Mouse (Mus musculus): ENCODE measurements at regions not wholly inside any gene's neighbourhood (a gene's known extent, or its start where the extent isn't known, plus 50 kb on each side); places are given as distances from the start of the nearest gene placed in this dataset.
"Not testable (repeated sequence)": the region's sequence is repeated elsewhere in the genome, so short reads cannot be mapped to it uniquely, and the experiment has no call there.

DNA sequence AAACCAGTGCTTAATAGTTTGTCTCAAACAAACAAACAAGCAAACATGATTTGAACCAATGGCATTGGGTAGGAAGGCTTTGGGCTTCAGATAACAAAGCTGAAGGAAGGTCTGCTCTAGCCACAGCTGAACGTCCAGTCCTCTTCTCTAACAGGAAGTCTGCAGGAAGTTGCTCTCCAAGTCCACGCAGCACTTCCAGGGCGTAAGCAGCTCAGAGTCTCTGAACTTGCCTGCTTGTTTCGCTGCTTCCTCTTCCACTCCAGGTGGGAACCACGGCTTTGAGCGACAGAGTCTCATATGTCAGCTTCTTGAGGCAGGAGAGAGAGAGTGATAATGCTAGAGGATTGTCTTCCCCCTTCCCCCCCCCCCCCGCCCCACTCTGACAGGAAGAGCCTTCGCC is 123.6 kb downstream of the Tnfrsf21 start:
- no peak for DNase-seq

DNA sequence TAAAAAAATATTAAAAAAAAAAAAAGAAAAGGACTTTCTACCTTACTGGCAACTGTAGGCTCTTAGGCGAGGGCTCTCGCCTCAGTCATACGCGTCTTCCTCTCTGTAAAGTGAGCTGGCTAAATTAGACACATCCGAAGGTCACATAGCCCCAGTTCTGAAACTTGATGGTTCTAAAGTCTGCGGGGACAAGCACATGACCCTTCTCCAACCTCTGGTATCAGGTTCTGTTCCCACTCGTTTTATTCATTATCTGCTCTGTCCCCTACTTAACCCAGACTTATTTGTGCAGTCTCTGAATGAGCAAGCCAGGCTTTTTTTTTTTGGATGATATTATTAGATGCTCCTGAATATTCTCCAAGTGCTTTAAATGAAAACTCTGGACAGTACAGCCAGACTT is 125.4 kb downstream of the Tnfrsf21 start:
- DNase-seq, result no peak

DNA sequence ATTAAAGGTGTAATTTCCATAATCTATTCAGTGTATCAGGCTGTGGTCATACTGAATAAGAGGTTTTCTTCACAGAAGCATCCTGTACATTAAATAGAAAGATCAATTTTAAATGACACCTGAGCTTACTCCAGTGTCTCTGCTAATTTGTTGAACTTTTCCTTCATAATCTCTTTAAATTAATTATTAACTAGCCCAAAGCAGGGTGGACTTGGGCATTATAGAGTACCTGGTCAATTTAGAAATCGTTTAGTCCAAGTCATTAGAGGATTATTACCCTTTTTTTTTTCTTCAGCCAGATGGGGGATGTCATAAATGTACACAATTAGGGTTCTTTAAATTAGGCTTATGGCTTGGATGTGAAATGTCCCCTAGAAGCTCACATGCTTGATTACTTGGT is 124.4 kb upstream of the Adgrf1 start:
- no peak for DNase-seq

DNA sequence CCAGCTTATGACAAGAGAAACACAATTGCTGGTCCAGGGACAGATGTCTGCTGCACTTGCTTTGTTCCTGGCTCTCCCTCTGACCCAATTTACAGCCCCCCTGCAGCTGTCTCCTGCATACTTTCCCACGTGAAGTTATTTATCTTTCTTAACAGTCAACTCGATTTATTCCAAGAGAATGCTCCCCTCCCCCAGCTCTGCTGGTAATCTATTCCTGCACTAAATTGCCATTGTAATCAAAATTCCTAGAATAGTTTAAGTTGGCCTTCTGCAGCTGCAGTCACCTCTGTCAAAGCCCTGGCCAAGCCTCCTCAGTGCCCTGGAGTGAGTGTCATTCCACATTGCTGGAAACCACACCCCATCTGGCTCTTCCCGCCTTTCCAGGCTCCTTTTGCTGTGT is 122.2 kb upstream of the Adgrf1 start:
- DNase-seq, result no peak

DNA sequence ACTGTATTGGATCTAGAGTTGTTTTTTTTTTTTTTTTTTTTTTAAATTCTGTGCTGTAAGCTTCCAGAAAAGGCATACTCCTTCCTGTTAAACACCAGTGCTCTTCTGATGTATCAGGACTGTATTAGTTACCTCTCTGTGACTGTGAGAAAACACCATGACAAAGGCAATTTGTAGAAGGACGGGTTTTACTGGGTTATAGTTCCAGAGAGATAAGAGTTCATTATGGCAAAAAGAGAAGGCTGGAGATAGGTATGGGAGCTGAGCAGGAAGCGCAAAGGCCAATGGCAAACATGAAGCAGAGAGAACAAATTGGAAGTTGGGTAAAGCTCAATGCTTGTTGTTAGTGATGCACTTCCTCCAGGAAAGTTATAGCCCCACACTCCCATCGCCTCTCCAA is 117.5 kb upstream of the Adgrf1 start:
- no peak for DNase-seq

DNA sequence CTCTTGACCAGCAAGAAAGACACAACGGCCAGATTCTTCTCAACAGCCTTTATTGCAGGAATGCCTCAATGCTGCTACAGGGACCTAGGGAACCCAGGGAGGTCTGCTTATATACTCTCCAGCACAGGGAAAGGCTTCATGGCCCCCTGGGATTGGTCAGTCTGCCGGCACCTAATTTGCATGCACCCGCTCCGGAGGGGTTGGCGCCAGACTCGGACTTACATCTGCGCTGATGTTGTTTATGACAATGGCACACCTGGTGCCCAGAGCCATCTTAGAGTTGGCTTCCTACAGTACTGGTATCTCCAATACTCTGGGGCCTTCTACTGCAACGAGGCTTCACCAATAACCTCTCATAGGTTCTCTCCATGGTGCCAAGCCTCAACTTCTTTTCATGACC is 114.9 kb upstream of the Adgrf1 start:
- DNase-seq, result not testable (repeated sequence)

DNA sequence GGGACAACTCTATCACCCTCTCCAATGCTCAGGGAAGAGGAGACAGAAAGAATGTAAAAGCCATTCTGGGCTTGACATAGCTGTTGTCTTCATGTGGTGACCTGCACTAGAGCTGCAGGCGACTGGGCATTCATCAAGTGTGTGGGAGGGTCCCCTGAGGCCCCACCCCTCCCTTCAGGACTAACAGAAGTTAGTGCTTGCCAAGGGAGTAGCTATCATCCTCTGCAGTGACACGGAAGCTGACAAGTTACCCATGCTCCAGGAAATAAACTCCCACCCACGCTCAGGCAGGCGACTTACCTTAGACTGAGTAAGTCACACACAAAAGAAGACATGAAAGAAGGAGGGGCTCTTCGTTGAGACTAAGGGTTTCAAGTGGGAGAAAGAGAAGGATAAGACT is 114.0 kb upstream of the Adgrf1 start:
- no peak for DNase-seq

DNA sequence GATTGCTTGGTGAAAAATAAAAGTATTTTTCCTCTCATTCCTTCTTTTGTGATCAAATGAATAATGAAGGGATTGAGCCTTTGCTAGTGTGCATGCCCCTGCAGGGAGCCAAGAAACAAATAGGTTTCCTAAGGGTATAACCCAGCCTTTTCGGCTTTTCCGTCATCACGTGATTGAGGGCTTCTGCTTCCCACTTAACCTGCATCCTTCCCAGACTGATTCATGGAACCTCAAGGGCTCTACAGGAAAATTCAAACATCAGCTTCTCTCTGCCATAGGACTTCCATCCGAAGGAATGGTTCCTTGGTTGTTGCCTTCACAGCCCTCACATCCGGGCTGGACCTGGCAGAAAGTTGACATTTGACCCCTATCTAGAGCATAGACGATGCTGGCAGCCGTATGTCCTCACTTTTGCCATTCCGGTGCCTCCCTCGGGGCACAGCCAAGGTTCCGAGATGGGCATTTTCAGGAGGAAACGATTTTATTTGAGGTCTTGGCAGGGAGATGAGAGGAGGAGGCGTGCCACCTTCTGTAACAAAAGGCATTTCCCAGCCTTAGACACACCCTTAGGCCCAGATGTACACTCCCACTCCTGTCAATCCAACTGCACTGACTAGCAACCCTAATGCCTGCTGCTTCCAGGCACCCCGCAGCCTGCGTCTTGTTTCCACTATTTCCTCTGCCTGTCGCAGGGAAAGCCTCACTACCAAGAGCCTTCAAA is 112.2 kb upstream of the Adgrf1 start:
- peak; percentile 18 for DNase-seq

DNA sequence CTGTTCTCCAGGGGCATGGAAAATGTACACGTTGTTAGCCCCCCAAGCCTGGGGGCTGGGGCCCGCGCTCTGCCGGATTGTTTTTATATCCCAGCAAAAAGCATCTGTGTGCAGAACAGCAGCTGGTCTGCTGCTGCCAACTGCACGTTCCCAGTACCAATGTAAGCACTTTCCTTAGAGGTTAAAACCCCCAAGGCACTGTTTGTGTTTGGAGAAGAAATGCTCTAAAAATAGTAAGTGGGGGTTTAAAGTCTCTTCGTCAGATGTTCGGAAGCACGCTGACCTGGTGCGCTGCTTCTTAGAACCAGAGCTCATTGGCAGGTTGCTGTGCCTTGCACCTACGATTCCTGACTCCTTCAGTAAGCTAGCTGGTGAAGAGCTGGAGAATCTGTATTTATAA is 111.4 kb upstream of the Adgrf1 start:
- DNase-seq, result no peak

DNA sequence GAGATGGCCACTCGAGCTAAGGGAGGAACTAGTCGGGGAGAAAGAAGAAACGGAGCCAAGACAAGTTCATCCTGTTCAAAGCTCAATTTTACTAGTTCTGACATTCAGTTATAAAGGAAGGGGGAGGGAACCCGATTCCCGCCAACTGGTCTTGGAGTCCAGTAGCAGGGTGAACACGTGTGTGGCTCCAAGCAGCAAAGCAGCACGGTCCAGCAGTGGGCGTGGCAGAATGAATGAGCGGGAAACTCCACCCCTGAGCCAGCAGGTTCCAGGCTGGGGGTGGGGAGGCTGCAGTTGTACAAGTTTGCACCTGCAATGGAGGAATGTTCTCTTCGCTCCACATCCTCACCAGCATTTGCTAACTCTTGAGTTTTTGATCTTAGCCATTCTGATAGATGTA is 108.8 kb upstream of the Adgrf1 start:
- not testable (repeated sequence) for DNase-seq

DNA sequence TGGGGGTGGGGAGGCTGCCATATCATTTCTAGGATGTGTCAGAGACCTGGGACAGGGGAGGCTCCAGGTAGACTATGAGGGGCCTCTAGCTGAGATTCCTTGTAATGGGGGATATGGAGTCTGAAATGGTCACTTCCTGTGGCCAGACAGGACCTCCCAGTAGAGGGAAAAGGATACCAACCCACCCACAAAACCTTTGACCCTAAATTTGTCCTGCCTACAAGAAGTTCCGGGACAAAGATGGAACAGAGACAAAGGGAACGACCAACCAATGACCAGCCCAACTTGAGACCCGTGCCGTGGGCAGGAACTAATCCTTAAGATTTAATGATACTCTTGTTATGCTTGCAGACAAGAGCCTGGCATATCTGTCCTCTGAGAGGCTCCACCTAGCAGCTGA is 107.0 kb upstream of the Adgrf1 start:
- no peak for DNase-seq

DNA sequence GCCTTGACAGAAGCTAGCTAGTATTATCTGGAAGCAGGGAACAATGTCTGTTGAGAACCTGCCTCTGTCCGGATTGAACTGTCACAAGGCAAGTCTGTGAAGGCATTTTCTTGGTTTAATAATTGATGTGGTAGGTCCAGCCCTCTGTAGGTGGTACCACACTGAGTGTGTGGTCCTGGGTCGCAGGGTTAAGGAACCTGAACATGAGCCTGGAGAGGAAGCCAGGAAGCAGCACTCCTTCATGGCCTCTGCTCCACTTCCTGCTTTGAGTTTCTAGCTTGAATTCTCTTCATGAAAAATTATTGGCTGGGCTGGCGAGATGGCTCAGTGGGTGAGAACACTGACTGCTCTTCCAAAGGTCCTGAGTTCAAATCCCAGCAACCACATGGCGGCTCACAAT is 104.0 kb upstream of the Adgrf1 start:
- DNase-seq, result no peak

DNA sequence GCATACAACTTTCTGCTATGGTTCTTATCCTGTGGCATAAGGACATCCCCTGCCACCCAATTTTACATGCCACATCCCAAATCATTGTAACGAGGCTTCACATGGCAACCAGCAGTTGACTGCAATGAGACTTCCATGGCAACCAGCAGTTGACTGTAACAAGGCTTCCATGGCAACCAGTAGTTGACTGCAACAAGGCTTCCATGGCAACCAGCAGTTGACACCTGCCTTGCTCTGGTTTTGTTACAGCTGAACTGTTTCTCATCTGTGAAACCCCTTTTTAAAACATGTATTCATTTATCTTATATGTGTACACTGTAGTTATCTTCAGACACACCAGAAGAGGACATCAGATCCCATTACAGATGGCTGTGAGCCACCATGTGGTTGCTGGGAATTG is 100.7 kb upstream of the Adgrf1 start:
- no peak for DNase-seq

DNA sequence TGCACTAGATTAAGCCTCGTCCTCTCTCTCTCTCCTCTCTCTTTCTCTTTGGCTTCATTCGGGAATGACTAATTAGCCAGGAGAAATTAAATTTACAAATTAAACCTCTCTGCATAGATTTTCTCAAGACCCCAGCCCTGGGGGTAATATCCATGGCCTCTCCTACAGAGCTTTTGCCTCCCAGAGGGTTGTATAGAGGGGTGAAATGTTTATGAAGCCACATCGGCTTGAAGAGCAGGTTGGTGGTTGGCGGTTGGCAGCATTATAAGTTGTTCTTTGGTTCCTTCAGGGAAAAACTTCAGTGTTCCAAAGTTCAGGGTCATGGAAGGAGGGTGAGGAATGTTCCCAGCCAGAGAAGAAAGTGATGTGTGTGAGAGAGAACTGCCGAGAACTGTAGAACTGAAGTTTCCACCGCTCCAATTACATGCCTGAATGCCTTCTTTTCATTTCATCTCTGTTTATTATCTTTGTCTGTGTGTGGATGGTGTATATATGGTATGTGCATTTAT is 97.4 kb upstream of the Adgrf1 start:
- DNase-seq, result no peak

DNA sequence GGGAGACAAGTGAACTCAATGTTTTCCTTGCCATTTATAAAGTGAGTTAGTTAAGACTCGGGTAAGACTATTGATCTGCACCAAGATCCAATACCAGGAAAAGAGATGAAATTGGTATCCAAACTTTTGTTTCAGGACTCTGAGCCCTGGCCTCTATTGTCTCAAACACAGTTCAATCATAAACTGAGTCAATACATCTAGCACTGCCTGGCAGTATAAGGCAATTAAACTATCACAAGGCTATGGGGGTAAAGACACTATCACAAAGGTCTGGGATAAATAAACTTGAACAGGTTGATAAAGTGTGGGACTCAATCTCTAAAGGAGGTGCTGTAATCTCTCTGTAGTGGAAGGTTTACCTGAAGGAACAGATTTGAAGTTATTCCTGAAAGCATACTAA is 95.3 kb upstream of the Adgrf1 start:
- DNase-seq, result no peak

DNA sequence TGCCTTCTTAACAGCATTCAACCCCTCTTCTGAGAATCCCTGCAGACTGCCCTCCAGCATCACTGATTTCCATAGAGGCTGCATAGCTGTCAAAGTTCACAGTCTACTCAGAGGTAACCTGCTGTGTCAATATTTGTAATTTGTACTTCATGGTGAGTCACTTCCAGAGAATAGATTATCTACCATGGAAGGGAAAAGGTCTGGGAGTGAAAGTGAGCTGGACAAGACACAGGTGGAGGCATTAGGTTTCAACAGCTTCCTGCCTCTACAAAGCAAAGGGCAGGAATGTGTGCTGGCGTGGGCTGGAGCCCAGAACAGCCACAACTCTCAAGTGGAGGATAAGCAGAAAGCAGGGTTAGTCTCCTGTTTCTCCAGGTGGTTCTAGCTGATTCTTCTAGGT is 92.9 kb upstream of the Adgrf1 start:
- DNase-seq, result no peak

DNA sequence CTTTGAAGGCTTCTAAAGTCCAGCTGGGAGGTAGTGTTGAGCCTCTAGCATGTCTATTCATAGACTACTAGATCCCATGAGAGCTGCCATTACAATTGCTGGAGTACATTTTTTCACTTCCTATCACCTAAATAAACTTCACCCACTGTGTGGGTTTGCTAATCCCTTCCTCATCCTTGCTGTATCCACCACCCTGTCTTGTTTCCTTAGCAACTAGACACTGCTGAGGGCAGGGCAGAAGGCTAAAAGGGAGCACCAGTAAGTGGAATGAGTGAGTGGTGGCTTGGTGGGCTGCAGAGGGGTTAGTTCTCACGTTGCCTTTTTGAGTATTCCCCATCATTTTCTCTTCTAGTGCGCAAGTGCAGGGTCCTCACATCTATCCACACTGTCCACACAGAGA is 80.1 kb upstream of the Adgrf1 start:
- no peak for DNase-seq

DNA sequence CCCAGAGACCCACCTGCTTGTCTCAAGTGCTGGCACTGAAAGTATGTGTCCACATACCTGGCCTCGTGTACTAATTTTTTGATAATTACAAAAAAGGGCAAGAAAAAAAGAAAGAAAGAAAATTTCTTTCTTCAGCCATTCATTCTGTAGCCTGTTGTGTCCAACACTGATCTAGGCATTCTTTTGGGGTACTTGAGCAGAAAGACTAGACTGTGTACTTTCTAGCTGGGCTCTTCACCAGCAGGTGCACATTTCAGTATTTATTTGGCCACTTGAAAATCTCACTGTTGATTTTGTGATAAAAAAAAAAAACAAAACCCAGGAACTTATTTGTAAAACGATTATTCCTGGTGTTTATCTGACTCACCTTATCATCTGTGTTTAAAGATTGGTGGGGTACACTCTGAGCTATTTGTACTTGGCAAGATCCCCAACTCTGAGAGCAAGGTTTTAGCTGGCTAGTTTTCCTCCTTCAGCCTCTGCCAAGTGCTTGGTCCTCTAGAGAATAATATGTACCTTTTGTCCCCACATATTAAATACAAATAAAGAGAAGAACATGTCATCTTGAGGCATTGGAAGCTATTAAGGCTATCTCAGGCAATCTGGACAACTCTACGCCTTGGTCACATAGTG is 79.2 kb upstream of the Adgrf1 start:
- no peak for DNase-seq

DNA sequence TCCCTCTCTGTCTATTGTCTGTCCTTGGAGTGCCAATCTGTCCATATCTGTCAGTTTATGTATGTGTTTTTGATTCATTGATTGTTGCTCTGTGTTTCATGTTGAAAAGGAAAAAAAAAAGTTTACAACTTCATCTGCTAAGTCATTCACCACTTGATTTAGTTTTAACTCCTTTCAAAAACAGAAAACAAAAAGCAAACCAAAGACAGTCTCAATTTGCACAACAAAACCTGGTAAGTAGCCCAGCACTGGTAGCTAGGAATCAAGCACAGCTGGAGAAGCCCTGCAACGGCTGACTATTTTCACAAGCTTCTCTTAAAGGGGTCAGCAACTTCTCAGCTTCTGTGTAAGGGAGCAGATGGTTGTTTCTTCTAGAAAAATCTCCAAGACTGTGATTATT is 72.9 kb upstream of the Adgrf1 start:
- DNase-seq, result no peak

DNA sequence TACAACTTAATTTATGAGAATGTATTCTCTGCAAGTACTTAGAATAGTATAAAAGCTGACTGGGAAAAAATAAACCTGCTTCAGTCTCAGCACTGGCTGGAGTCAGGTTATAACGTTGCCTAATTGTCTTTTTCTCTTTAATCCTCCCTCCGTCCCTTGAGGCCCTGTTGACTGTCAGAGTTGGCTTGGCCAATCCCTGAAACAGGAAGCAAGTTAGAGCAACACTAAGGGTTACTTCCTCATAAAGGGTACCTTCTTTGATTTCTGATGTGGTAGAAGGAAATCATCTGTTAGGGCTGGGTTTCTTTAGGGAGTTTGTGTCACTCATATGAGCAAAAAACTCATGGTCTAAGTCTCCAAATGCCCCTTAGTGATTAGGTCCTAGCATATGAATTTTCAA is 69.3 kb upstream of the Adgrf1 start:
- DNase-seq, result no peak

DNA sequence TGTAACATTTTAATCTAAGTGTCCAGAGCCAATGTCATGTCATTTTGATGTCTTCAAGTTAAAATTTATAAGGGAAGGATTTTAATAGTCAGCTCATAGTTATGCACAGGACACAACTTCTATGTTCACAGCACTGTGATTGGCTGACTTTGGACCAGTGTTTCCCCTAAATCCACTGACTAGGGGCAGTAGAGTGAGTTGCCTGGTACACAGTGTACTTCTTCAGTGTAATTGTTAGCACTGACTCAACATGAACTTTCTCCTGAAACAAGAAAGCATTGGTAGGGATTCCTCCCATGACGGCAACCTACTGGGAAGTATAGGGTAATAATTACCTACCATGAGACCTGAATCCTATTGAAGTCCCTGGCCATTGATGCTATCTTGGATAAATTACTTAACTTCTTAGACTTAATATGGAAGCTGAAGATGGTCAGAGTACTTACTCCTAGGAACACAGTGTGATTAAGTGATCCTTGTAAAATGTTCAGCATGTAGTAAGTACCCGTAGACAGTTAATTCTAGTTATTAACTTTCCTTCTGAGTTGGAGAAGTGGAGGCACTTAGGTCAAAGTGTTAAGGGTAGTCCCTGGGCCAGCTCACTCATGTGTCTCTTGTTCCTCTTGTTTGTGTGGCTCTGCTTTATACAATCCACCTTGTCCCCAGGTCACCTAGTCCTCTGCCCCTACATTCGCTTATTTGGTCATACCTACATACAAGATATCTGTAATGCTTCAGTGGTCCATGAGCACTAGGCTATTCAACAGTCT is 63.2 kb upstream of the Adgrf1 start:
- no peak for DNase-seq

DNA sequence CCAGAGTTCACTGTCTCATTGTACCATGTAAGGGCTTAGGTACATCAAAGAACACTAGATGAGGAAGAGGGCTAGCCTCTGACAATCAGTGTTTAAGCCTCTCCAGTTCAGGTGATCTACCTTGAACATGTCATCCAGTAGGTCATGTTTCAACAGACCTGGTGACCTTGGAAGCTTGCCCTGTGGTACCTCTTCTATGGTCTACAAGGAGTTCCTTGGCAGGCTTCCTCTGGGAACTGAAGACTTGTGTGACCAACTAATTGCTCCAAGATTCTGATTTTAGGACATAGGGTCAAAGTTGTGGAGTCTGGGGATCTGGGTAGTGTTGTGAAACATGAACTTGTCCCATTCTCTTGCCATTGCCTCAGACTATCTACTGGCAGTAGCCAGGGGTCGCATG is 60.4 kb upstream of the Adgrf1 start:
- no peak for DNase-seq

DNA sequence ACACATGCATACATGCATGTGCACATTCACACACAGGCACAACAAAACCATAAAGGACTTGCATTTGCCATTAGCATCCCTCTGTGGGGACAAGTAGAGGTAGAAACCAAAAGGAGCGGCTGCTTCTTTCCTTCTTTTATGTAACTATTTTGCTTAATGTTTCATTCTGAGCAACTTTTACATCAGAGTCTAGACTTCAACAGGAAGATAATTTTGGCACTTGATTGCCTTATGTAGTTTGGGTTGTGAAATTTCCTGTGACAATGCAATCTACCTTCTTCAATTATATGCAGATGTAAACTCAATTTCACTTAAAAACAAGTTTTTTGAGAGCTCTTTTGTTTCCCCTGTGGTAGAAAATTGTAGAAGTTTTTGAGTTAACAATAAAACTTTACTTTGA is 56.1 kb upstream of the Adgrf1 start:
- DNase-seq, result no peak

DNA sequence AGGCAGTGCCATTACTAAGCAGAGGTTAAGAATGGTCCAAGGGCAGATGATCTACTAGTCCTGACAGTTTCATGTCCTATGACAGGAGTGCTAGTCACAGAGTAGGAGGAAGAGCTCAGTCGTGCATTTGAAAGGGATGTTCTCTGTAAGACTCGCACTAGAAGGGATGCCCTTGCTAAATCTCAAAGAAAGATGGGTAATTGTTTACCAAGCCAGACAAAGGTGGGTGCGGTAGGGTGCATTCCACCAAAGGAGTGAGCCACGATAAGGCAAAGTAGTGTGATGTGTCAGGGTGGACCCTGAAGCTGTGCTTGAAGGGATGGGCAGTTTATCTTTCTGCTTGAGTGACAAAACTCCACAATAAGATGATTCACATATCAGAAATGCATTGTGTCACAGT is 50.5 kb upstream of the Adgrf1 start:
- no peak for DNase-seq
